Mouse (Mus musculus) limb, embryonic 12.5 days (tissue): ENCODE results near the gene Spag9. TPM values are rescaled to one million over a fixed set of nuclear protein-coding genes. Genes with fewer than 3 reads are reported as not detected.

ENCODE experiments used
- ATAC-seq: fragments of 200-750 bp; cut with Nextera tagmentation; 2 replicates; pipeline ENCODE4 v1.8.0; 2017; ENCODE audit warnings: low read depth, moderate TSS enrichment; ENCODE audit not compliant: insufficient number of reproducible peaks, insufficient read depth, low FRiP score, low TSS enrichment
- H3K27ac ChIP-seq: fragments of 300-500 bp; sonication (generic); 2 replicates; pipeline ENCODE4 v1.5.1; 2016; ENCODE audit warnings: mild to moderate bottlenecking, moderate library complexity
- H3K27me3 ChIP-seq: fragments of 300-500 bp; sonication (generic); 2 replicates; pipeline ENCODE4 v1.6.1; 2016; ENCODE audit warnings: mild to moderate bottlenecking, moderate library complexity
- H3K36me3 ChIP-seq: fragments of 300-500 bp; sonication (generic); 2 replicates; pipeline ENCODE4 v1.6.1; 2016; ENCODE audit warnings: mild to moderate bottlenecking, moderate library complexity
- H3K4me1 ChIP-seq: fragments of 300-500 bp; sonication (generic); replicated peaks from 2 replicates; pipeline ENCODE4 v1.6.1; 2016
- H3K4me2 ChIP-seq: fragments of 300-500 bp; sonication (generic); 2 replicates; pipeline ENCODE4 v1.6.1; 2016; ENCODE audit warnings: mild to moderate bottlenecking, moderate library complexity
- H3K4me3 ChIP-seq: fragments of 300-500 bp; sonication (generic); replicated peaks from 2 replicates; pipeline ENCODE4 v1.5.1; 2016; ENCODE audit warnings: mild to moderate bottlenecking
- H3K9ac ChIP-seq: fragments of 300-500 bp; sonication (generic); replicated peaks from 2 replicates; pipeline ENCODE4 v1.6.1; 2016; ENCODE audit warnings: mild to moderate bottlenecking, moderate library complexity
- H3K9me3 ChIP-seq: fragments of 300-500 bp; sonication (generic); 2 replicates; pipeline ENCODE4 v1.6.1; 2016; ENCODE audit warnings: mild to moderate bottlenecking, moderate library complexity
- WGBS: fragments of 180-500 bp; shearing (Covaris S2); methylation state at CpG from one replicate; pipeline ENCODE4 v1.1.7; 2016; 5-methylcytosine and 5-hydroxymethylcytosine counted together
- polyA plus RNA-seq: library from polyadenylated mRNA; unstranded; fragments of >200 nt; fragmentation: Nextera tagmentation; extraction: Ambion mirVana; gene quantifications from 2 replicates; pipeline ENCODE4 v1.2.1, GENCODE M21; 2016

Gene Spag9
- polyA plus RNA-seq, 1 experiment from 2014 or later = 53.8 TPM

- H3K36me3 ChIP-seq = peaks cover 80% of the 10 kb centered on the region
- H3K9ac ChIP-seq = no peak overlapping the region
- H3K27ac ChIP-seq = no peak overlapping the region
- H3K4me1 ChIP-seq = peaks cover 3% of the 10 kb centered on the region; the same call in 1 of the 2 replicates
- H3K27me3 ChIP-seq = no peaks in the 10 kb centered on the region
- no peak for ATAC-seq
- H3K9me3 ChIP-seq = no peaks in the 10 kb centered on the region
- H3K4me3 ChIP-seq = no peak overlapping the region
- H3K4me2 ChIP-seq = no peak overlapping the region
- 94% methylated on average over 4 of the region's 4 CpGs for WGBS
These were observed 32.9 kb upstream of the Spag9 start for GRCm38 (mm10) chr11:93963013-93963412.

GRCm38 (mm10) chr11:93965391-93965790 is 30.5 kb upstream of the Spag9 start:
- Histone ChIP-seq H3K36me3 (peaks cover 57% of the 10 kb centered on the region), H3K9me3 (no peaks in the 10 kb centered on the region)

GRCm38 (mm10) chr11:93967381-93967780 is 28.5 kb upstream of the Spag9 start:
- whole genome bisulfite sequencing = 3% methylated on average over 11 of the region's 11 CpGs

More at GRCm38 (mm10) chr11:93965391-93965790, 30.5 kb upstream of the Spag9 start:
- ATAC-seq = no peak
- Histone ChIP-seq H3K4me3 (no peak overlapping the region), H3K4me2 (no peak overlapping the region), H3K9ac (no peak overlapping the region), H3K27ac (no peak overlapping the region), H3K4me1 (peaks cover 3% of the 10 kb centered on the region; the same call in 1 of the 2 replicates), H3K27me3 (no peaks in the 10 kb centered on the region)
- WGBS = 98% methylated on average over 6 of the region's 6 CpGs

GRCm38 (mm10) chr11:93968005-93968847 is 27.7 kb upstream of the Spag9 start, which contains the start of the genes Gm20390 and Nme1:
Gene Gm20390 (minus strand): TSS chr11:93968293.
Gene Nme1 (minus strand): TSS chr11:93968521.
- ATAC-seq = peak; percentile 93
- no peaks in the 10 kb centered on the region for H3K9me3 ChIP-seq
- peak within 1 kb of the TSS; percentile 67 for H3K4me3 ChIP-seq
- under 1% methylated on average over 40 of the region's 40 CpGs for WGBS
- peak within 1 kb of the TSS; percentile 66 for H3K27ac ChIP-seq
- peak within 1 kb of the TSS; percentile 68 for H3K9ac ChIP-seq
- no peaks in the 10 kb centered on the region for H3K27me3 ChIP-seq
- H3K4me2 ChIP-seq = peak within 1 kb of the TSS; percentile 80
- H3K36me3 ChIP-seq = peaks cover 29% of the 10 kb centered on the region
- H3K4me1 ChIP-seq = peaks cover 3% of the 10 kb centered on the region; the same call in 1 of the 2 replicates

More at GRCm38 (mm10) chr11:93967381-93967780, 28.5 kb upstream of the Spag9 start:
- Histone ChIP-seq H3K36me3 (peaks cover 37% of the 10 kb centered on the region), H3K4me2 (peak overlapping the region; percentile 80), H3K9me3 (no peaks in the 10 kb centered on the region), H3K27ac (peak overlapping the region; percentile 66), H3K9ac (peak overlapping the region; percentile 68), H3K4me1 (peaks cover 3% of the 10 kb centered on the region; the same call in 1 of the 2 replicates), H3K4me3 (peak overlapping the region; percentile 67), H3K27me3 (no peaks in the 10 kb centered on the region)
- no peak for ATAC-seq

- ATAC-seq = no peak
- 51% methylated on average over 6 of the region's 6 CpGs for WGBS
- H3K36me3 ChIP-seq = peaks cover 24% of the 10 kb centered on the region
- H3K4me3 ChIP-seq = peak overlapping the region; percentile 67
- peak overlapping the region; percentile 45 for H3K4me2 ChIP-seq
- no peak overlapping the region for H3K27ac ChIP-seq
- H3K9me3 ChIP-seq = no peaks in the 10 kb centered on the region
- no peaks in the 10 kb centered on the region for H3K27me3 ChIP-seq
- H3K9ac ChIP-seq = 0 out of 2 replicates have a peak overlapping the region, but pooled peaks have one; percentile 9
- H3K4me1 ChIP-seq = peaks cover 3% of the 10 kb centered on the region; the same call in 1 of the 2 replicates
These were observed 27.1 kb upstream of the Spag9 start for GRCm38 (mm10) chr11:93968848-93969128.

DNA sequence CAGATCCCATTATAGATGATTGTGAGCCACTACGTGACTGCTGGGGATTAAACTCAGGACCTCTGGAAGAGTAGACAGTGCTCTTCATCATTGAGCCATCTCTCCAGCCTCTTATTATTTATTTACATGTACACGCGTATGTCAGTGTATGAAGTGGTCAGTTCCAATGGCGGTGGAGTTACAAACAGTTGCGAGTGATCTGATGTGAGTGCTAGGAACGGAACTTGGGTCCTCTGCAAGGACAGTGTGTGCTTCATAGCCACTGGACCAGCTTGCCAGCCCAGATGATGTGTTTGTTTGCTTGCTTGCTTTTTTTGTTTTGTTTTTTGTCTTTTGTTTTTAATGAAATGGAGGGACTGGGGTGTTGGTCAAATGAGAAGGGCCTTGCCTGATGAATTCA is 26.7 kb upstream of the Spag9 start:
- H3K27ac ChIP-seq = no peak overlapping the region
- no peak for ATAC-seq
- H3K36me3 ChIP-seq = peaks cover 20% of the 10 kb centered on the region
- H3K4me2 ChIP-seq = no peak overlapping the region
- no peak overlapping the region for H3K9ac ChIP-seq
- H3K4me3 ChIP-seq = no peak overlapping the region
- no peaks in the 10 kb centered on the region for H3K27me3 ChIP-seq
- no peaks in the 10 kb centered on the region for H3K9me3 ChIP-seq
- 93% methylated on average over 6 of the region's 6 CpGs for WGBS
- H3K4me1 ChIP-seq = peaks cover 3% of the 10 kb centered on the region; the same call in 1 of the 2 replicates

- H3K9me3 ChIP-seq = no peaks in the 10 kb centered on the region
- no peaks in the 10 kb centered on the region for H3K27me3 ChIP-seq
- H3K4me2 ChIP-seq = no peak overlapping the region
- 67% methylated on average over 1 of the region's 1 CpGs for WGBS
- no peak overlapping the region for H3K9ac ChIP-seq
- peaks cover 3% of the 10 kb centered on the region; the same call in 1 of the 2 replicates for H3K4me1 ChIP-seq
- H3K4me3 ChIP-seq = no peak overlapping the region
- ATAC-seq = no peak
- H3K27ac ChIP-seq = no peak overlapping the region
- H3K36me3 ChIP-seq = peaks cover 14% of the 10 kb centered on the region
These were observed 26.1 kb upstream of the Spag9 start for GRCm38 (mm10) chr11:93969799-93970198.

DNA sequence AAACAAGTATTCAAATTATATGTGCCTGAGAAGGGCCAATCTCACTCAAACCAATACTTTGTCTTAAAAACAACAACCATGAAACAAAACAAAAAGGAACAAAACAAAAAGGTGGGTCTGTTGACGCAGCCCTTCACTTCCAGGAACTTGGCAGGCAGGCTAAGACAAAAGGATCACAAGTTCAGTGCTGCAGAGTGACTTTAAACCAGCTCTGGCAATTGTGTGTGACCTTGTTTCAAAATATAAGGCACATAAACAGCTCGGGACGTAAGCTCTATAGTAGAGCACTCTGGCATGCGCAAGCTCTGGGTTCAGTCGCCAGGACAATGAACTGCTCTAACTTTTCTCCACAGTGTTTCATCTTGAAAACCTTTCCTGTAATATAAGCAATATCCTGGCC is 22.9 kb upstream of the Spag9 start:
- Histone ChIP-seq H3K4me3 (no peak overlapping the region), H3K9ac (no peak overlapping the region), H3K27me3 (no peaks in the 10 kb centered on the region), H3K36me3 (no peaks in the 10 kb centered on the region), H3K9me3 (no peaks in the 10 kb centered on the region), H3K4me1 (no peaks in the 10 kb centered on the region), H3K4me2 (no peak overlapping the region), H3K27ac (no peak overlapping the region)
- ATAC-seq = no peak
- 89% methylated on average over 5 of the region's 5 CpGs for WGBS

DNA sequence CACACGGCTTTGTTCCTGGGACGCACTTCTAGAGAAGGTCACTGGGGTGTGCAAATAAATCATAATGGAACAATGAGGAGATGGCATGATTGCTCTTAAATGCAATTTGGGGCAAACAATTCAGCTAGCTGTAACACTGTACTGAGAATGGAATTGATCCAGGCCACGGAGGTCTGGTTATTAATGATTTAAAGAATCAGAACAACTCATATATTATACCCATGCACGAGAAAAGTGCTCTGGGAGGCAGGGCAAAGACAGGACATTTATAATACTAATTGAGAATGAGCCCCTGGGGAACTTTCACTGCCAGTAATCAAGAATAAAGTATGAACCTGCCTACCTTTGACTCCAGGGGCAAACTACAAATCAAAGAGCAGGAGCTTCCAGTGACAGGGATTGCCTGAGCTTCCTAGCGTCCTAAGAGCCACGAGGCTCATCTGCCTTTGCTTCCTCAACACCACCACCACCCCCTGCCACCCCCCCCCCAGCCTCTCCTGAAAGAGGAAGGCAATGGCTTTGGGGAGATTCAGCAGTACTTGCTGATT is 16.3 kb upstream of the Spag9 start:
- 46% methylated on average over 6 of the region's 6 CpGs for WGBS
- Histone ChIP-seq H3K4me3 (no peak overlapping the region), H3K36me3 (no peaks in the 10 kb centered on the region), H3K9me3 (no peaks in the 10 kb centered on the region), H3K4me2 (no peak overlapping the region), H3K4me1 (no peaks in the 10 kb centered on the region), H3K9ac (no peak overlapping the region), H3K27me3 (no peaks in the 10 kb centered on the region), H3K27ac (no peak overlapping the region)
- no peak for ATAC-seq

GRCm38 (mm10) chr11:93984619-93985018 is 11.3 kb upstream of the Spag9 start:
- Histone ChIP-seq H3K4me1 (no peaks in the 10 kb centered on the region), H3K36me3 (no peaks in the 10 kb centered on the region), H3K9ac (no peak overlapping the region), H3K4me3 (no peak overlapping the region), H3K9me3 (no peaks in the 10 kb centered on the region), H3K27ac (no peak overlapping the region), H3K4me2 (no peak overlapping the region), H3K27me3 (no peaks in the 10 kb centered on the region)
- WGBS = 89% methylated on average over 3 of the region's 3 CpGs
- no peak for ATAC-seq

GRCm38 (mm10) chr11:93985265-93985664 is 10.6 kb upstream of the Spag9 start:
- H3K4me1 ChIP-seq = no peaks in the 10 kb centered on the region
- H3K9me3 ChIP-seq = no peaks in the 10 kb centered on the region
- no peak overlapping the region for H3K9ac ChIP-seq
- no peaks in the 10 kb centered on the region for H3K36me3 ChIP-seq
- no peak overlapping the region for H3K4me2 ChIP-seq
- ATAC-seq = no peak
- no peaks in the 10 kb centered on the region for H3K27me3 ChIP-seq
- no peak overlapping the region for H3K27ac ChIP-seq
- WGBS = 83% methylated on average over 5 of the region's 5 CpGs
- no peak overlapping the region for H3K4me3 ChIP-seq
